Mouse (Mus musculus) B cell, adult 2 months (primary cell): ENCODE data around the gene Tmem198.
A peak's percentile ranks its signal among the peaks of the same experiment; 100 is the strongest.

Source experiments
- DNase-seq, 2 experiments: peaks; one replicate each; pipeline ENCODE4 v3.0.0; 2022

The Tmem198 gene

DNA sequence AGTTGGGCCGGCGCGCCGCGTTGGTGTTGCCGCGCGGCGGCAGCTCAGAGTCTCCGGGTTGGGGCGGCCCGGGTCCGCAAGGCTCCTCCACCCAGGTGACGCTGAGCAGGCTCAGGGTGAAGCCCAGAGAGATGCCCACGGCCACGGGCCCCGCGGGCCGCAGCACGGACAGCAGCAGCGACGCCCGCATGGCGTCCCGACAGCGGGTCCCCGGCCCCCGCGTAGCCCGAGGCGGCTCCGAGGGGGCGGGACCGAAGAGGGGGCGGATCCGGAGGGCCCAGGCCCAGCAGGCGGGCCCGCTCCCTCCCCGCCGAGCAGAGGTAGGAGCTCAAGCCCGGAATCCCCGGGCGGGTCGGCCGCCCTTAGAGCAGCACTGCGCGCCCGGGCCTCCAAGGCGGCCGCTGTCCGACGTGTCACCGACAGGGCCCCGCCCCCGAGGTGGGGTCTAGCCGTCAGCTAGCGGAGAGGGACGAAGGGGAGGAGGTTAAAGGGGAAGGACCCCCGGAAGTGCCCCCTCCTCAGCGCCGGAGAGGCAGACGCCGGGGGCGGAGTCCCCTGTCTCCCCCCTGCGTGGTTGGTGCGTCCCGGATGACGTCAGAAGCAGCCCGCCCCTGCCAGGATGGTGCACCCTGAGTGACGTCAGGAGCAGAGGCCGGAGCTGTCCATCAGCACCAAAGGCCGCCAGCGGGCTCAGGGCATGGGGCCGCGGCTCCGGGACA lies at the start of gene Tmem198, which contains the start of gene Chpf:
Tmem198 (plus strand) TSS at position 617 of the 719 bp plus-strand sequence.
Chpf (minus strand) TSS at position 392 of the 719 bp plus-strand sequence.
- peak; percentile 97 to 98 for DNase-seq

DNA sequence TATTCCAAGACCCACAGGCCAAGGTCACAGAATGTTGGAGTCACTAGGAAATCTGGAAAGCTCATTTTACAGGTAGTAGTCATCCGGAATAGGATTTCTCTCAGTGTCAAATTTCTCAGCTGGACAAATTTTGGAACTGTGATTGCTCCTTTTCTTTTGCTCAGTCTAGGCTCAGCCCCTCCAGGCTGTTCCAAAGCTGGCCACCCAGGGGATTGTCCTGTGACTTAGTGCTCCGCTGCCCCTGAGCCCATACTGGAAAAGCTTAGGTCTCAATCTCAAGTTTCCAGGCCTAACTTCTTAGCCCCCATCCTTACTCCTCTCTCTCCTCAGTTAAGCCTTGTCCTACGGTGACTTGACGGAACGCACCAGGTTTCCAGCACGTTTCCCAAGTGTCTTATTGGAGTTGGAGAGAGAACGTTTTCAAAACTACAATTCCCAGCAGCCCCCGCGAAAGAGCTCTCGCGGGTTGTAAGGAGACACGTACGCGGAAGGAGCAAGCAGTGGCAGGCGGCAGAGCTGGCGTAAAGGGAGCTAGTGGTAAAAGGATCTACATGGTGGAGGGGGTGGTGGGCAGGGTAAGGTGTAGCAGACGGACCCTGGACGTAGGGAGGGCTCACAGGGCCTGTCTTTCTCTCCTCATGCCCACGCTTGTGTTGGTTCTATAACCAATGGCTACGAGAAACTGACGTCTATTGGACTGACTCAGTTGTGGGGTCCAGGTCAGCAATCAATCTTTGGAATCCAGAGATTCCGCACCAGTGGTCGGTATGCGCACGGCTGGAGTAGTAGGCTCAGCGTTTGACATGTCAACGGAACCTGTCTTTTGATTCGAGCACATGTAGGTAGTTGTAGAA lies 43.6 kb upstream of the Tmem198 start, which contains the start of gene Gmppa:
Gmppa (plus strand) TSS at position 456 of the 854 bp plus-strand sequence.
- DNase-seq = peak; percentile 69 to 72

DNA sequence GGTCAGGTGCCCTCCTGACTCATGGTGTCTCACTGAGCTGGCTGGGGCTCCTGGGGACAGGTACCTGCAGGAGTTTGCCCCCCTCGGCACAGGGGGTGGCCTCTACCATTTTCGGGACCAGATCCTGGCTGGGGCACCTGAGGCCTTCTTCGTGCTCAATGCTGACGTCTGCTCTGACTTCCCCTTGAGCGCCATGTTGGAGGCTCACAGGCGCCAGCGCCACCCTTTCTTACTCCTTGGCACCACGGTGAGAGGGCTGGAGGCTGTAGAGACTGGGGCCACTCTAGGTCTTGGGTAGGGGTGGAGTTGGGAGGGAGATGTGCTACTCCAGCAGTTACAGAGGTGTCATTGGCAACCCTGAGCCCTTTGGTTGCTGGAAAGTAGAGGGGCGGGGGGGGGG lies 40.5 kb upstream of the Tmem198 start:
- DNase-seq = no peak

DNA sequence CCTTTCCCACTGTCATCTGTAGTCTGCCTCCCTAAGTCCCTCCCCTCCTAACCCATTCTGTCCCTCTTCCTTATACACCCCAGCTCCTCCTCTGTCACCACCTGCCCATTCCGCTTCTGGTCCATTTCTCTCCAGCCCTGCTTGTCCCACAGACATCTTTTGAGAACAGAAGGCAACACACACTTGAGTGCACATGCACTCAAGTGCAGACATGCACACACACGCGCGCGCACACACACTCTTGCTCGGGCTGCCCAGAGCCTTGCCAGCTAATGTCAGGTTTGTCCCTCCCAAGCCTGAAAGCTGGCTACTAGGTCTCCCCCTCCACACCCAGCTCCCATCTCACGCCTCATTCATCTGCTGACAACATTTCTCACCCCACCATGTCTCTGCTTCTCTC lies 38.7 kb upstream of the Tmem198 start:
- DNase-seq = no peak

DNA sequence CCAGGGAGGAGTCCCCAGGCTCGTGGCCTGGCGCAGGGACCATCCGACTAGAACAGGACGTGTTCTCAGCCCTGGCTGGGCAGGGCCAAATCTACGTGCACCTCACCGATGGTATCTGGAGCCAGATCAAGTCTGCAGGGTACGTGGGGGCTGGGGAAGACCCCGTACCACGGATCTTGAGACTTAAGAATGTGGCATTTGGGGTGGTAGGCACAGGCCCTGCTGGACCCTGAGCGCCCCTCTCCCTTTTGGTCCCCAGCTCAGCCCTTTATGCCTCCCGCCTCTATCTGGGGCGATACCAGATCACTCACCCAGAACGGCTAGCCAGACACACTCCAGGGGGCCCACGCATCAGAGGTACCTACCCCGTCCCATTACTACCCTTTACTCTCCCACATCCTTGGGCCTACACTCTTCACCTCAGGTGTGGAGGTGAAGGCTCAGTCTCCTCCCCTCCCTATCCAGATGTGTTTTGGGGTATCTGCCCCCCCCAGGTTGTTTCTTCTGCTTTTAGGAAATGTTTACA lies 37.8 kb upstream of the Tmem198 start:
- no peak for DNase-seq

DNA sequence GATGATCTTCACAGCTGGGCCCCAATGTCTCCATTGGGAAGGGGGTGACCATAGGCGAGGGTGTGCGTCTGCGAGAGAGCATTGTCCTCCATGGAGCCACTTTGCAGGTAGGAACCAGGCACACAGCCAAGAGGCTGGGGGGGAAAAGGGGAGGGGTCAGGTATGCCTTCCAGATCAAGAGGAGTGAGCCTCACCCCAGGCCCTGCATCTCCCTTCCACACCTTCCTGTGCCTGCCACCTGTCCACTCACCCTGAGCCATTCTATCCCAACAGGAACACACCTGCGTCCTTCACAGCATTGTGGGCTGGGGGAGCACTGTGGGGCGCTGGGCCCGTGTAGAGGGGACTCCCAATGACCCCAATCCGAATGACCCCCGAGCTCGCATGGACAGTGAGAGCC lies 37.2 kb upstream of the Tmem198 start:
- DNase-seq = no peak

DNA sequence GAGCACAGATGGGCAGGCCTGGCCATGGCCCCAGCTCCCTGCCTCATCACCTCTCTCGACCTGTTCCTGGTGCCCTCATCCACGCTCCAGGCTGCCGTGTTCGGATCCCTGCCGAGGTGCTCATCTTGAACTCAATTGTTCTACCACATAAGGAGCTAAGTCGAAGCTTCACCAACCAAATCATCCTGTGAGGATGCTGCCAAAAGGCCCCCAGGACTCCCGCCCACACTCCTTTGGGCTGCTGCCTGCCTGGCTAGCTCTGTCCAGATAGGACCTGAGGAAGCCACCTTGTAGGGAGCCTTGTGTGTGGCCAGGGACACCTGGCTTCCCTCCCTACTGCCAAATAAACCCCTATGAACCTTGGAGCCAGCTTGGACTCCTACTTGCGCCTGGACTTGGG lies 36.5 kb upstream of the Tmem198 start:
- no peak for DNase-seq

DNA sequence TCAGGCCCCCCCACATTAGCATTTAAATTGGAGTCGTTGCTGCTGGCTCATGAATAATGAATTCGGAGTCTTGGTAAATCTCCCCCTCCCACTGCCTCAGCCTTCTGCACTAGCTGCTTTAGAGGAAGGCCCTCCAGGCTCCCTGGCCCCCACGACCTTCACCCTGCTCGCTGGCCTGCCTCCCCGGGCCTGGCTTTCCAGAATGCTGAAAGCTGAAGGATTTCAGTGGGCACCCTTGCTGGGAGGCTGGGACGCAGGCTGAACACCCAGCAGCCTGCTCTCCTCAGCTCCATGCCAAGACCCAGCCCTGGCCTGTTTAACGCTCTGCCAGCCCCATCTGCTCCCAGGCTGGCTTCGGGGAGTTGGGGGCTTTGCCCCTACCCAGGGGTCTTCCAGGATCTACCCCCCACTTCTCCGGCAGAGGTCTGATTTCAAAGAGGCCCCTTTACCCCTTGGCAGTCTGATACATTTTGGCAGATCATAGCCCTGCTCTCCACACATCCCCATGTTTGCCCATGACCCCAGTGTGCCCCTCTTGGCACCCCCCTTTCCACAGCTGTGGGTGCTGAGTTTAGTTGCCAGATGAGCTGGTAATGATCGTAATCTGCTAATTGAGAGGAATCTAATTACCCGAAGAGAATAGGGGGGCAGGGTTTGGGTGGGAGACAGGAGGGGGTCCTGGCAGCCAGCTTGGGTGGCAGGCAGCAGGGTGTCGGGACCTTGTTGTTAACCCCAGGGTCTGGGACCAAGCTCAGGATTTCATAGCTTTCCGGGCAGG lies 35.9 kb upstream of the Tmem198 start:
- DNase-seq = no peak

DNA sequence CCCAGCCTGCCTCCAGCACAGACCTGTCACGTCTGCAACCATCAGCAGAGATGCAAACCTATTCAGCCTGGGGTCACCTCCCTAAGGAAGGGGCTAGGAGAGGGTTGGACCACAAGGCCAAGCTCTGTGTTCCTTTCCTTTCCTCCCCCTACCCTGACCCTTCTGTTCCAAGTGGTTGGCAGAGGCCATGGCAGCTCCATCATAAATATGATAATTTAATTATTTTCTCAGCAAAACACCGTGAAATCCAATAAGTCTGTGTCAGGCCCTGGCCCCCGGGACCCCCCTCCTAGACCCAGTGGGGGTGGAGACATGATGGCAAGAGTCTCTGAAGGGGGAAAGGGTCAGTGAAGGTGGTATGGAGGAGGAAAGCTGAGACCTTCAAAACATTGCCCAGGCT lies 35.1 kb upstream of the Tmem198 start:
- no peak for DNase-seq

DNA sequence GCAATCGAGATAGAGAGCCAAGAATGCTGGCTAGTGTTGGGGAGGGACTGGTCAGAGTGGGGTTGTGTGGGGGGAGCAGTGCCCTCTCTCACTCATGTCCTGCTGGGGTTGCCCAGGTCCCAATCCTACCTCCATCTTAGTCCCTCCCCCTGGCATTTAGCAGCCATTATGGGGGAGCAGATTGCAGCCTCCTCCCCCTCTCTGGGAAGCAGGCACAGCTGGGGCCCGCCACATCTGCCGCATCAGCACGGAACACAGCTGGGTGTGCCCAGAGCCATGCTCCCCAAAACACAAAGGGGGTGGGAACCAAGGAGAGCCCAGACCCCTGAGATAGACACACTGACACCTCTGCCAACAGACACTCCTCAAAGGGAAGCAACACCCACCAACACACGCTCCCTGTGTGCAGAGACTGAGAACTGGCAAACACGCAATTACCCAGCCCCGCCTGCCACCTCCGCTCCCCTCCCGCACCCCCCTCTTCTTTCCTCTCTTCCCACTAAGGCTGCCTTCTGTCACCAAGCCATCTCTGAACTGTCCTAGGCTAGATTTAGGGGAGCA lies 34.1 kb upstream of the Tmem198 start:
- no peak for DNase-seq

DNA sequence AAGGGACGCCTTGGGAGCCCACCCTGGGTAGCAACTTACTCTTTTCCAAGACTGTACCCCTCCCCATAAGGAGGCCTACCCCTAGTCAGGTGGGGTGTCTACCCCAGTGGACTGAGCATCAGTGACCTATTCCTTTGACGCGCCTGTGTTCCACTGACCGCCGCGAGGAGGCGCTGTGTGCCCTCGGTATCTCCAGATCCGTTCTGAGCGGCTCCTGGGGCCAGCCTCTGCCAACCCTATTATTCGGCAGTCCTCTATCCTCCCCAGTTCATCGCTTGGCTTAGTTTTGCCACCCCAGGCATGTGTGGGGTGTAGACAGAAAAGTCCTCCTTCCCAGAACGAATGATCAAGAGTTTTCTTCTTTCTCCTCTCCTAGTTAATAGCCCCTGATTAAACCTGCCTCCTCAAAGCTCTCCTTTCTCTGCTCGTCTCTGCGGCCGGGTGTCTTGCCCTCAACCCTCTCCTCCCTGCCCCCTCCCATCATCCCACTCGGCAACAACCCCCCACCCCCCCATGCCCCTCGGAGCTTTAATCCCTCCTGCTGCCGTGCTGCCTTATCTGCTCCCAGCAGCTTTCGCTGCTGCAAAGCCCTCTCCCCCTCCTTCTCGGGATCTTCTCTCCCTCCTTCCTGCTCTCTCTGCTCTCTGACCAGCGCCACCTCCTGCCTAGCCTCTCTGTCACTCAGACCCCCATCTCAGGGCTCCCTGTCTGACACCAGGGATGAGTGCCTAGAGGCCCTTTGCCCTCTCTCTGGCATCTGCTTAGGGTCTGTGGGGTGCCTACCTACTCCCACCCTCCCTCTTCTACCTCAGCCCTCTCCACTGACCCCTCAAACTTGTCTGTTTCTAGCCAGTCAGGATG lies 33.4 kb upstream of the Tmem198 start:
- peak; percentile 85 for DNase-seq

DNA sequence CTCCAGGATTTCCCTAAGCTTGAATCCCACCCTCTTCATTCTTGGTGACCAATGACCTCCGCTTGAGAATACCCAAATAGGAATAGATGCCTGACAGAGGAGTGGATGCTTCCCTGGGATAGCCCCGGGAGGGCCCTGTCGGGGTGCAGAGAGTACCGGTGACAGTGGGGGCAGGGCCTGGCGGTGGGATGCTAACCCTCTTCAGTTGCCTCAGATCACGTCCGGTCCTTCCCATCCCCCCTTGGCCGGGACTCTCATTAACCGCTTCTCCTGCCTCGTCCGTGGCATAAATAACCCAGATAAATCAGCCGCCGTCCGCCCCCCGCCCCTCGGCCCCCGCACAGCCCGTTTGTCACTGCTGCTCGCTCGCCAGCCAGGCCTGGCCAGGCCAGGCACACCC lies 32.7 kb upstream of the Tmem198 start:
- no peak for DNase-seq

DNA sequence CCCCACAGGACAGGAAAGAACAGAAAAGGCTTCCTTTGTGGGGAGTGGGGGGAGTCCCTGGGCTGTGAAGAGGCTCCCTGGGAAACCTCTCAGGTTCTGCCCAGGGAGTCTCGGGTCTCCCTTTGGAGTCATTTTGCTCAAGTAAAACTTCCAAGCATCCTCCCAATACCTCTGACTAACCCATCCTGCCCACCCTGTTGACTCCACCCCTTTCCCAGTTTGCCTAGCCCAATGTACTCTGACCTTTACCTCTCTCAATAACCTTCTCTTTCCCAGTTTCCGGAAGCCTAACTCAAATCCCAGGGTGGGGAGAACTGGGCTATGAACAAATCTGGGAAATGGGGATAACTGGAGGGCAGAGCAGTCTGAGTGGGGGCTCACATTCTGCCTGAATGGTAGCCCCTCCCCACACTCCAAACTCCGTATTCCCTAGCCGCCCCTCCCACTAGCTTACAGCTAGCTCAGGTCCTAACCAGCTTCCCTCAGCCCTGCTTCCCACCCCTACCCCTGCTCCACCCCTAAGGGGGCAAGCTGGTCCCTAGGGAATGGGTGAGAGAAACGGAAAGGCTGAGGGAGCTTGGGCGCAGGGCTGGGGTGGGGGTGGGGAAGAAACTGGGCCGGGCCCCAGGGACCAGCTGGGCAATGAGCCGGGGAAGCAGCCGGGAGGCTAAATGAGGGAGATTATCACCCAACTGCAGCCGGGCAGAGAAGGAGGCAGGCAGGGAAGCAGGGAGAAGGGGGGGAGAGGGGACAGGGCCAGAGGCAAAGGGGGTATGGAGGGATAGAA lies 31.9 kb upstream of the Tmem198 start:
- no peak for DNase-seq

DNA sequence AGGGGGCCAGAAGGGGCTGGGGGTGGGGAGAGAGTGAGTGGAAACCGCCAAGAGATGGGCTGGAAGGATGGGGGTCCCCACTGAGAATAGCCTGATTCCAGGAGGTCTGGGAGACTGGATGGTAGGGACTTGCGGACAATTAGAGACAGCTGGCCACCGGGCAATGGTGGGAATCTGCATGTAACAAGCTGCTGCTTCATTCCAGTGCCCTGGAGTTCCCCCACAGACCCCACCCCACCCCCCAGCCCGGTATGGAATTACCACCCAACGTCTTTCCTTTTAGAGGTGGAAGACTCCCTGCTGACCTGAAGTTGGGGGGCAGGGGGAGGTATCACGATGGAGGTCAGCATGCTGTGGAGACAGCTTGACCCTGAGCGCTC lies 31.3 kb upstream of the Tmem198 start:
- DNase-seq = no peak

DNA sequence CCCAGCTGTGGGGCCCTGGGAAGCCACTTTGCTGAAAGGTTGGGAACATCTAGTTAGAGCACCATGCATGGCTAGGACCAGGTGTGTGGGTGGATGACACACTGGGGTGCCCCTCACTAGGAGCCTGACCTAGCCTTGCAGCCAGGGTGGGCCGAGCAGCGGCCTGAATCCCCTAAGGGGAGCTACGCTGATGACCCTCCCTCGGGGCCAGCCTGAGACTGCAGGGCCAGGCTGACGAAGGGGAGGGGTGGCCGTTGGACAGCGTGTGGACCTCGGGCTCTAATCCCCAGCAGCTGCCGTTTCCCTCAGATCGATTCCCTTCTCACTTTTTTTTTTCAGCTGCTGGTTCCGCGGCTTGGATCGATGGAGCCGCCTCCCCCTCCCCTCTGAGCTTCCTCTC lies 30.4 kb upstream of the Tmem198 start:
- no peak for DNase-seq

DNA sequence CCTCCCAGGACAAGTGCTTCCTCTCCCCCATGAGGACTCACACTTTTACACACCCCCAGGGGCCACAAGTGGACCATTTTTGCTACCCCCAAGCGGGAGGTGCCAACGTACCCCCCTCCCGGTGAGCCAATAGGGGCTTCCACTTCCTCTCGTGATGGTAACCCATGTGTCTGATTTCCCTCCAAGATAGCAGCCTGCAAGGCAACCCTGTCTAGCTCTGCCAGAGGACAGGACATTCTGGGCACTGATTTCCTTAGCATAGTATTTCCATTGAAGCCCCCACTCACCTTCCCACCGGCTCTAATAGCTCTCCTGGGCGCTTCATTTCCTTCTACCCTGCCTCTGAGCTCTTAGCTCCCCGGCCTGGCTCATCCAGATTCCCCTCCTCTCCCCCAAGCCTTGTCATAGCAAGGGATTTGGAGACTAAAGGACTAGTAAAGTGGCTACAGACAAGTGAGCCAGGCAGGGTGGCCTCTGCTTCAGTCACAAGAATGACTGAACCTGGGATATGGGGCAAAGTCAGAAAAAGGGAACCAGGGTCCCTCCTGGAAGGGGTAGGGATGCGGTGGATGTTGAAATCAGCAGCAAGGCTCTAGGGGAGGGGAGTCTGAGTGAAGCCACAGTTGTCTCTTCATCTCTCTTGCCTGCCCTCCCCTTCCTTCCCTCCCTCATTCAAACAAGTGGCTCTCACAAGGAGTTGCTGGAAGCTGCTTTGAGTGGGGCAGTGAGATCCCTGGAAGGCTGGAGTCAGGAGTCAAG lies 29.8 kb upstream of the Tmem198 start:
- DNase-seq = peak in 1 of 2 experiments; percentile 14

DNA sequence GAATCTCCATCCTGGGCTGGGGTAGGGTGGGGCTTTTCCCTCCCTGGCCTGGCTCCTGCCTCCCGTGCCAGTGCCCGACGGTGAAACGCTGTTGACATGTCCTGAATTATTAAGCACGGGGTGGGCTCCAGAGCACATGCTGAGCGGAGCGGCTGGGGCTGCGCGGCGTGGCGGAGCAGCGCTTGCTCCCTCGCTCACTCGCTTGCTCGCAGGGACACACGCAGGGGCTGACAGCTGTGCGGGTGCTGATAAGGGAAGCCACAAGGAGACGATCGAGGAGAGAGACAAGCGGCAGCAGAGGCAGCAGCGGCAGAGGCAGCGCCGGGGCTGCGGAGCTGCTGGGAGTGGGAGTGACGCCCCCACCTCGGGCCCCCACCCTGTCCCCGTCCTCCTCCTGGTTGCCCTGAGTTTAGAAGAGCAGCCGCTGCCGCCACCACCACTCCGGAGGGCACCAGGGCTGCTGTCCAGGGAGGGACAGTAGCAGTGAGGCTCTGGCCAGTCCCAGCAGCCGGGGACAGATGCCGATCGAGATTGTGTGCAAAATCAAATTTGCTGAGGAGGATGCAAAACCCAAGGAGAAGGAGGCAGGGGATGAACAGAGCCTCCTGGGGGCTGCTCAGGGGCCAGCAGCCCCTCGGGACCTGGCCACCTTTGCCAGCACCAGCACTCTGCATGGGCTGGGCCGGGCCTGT lies 28.9 kb upstream of the Tmem198 start, which contains the start of gene Asic4:
Asic4 (plus strand) TSS at position 123 of the 692 bp plus-strand sequence.
- peak; percentile 19 to 21 for DNase-seq

DNA sequence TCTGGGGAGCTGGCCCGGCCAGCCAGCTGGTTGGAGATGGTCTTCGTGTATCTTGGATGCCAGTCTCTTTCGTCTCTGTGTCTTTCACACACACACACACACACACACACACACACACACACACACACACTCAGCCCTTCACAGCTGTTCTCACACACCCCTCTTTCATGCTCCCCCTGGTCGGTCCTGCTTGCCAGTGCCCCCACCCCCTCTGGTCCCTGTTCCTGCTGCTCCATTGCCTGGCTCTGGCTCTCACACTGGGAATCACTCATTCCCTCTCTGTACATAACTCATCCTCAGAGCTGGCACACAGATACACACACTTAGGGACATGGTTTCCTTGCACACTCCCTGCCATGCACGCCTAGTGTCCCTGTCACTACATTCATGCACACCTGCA lies 27.4 kb upstream of the Tmem198 start:
- no peak for DNase-seq

DNA sequence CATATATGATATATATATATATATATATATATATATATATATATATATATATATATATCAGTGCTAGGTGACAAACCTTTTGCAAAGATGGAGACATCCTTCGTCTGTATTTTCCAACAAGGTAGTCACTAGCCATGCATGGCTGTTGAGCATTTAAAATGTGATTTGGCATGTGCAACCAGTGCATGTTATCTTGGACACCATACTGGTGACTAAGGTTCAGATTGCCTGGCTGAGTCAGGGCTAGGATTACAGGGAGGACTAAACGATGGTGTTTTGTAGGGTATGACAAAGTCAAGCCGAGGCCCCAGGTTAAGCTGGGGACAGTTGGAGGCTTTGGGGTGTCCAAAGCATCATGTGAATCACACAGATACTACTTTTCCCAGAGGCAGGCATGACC lies 23.9 kb upstream of the Tmem198 start:
- no peak for DNase-seq
